Mouse (Mus musculus) small intestine, adult 2 months (tissue): Measurements from ENCODE around the gene Srgn. TPM values are rescaled to one million over a fixed set of nuclear protein-coding genes. Genes with fewer than 3 reads are reported as not detected.

ENCODE experiments used
- H3K27ac ChIP-seq: fragments of 200-500 bp; 2 replicates; pipeline ENCODE4 v1.5.1; 2012; ENCODE audit warnings: low read depth, low read length, control low read depth, inconsistent platforms; ENCODE audit not compliant: insufficient read depth
- H3K27me3 ChIP-seq: fragments of 200-500 bp; 2 replicates; pipeline ENCODE4 v1.6.1; 2012; ENCODE audit warnings: mild to moderate bottlenecking, moderate library complexity, low read length, inconsistent platforms; ENCODE audit not compliant: control insufficient read depth, insufficient read depth
- H3K36me3 ChIP-seq: fragments of 200-500 bp; 2 replicates; pipeline ENCODE4 v1.6.1; 2012; ENCODE audit warnings: mild to moderate bottlenecking, low read length, control low read depth, inconsistent platforms; ENCODE audit not compliant: control insufficient read depth, insufficient read depth
- H3K4me1 ChIP-seq: fragments of 200-500 bp; 2 replicates; pipeline ENCODE4 v1.6.1; 2012; ENCODE audit warnings: low read length, inconsistent platforms, mixed read lengths; ENCODE audit not compliant: control insufficient read depth, insufficient read depth, insufficient read length
- H3K4me3 ChIP-seq: fragments of 200-500 bp; 2 replicates; pipeline ENCODE4 v1.5.1; 2012; ENCODE audit warnings: low read depth, mild to moderate bottlenecking, control low read depth, inconsistent platforms, low read length, moderate library complexity
- CTCF ChIP-seq: fragments of 200-500 bp; IDR thresholded peaks from 2 replicates; pipeline ENCODE4 v1.5.1; 2012; ENCODE audit warnings: low read depth, mild to moderate bottlenecking, control low read depth, inconsistent platforms, low read length, moderate library complexity, mixed read lengths; ENCODE audit not compliant: insufficient replicate concordance, insufficient read length; ENCODE audit errors: extremely low read depth
- POLR2A ChIP-seq: fragments of 200-500 bp; IDR thresholded peaks from 2 replicates; pipeline ENCODE4 v1.6.1; 2012; ENCODE audit warnings: low read depth, mild to moderate bottlenecking, control low read depth, inconsistent platforms, low read length, moderate library complexity
- WGBS: fragments of 180-500 bp; shearing (Covaris S2); methylation state at CpG from one replicate; pipeline ENCODE4 v1.1.7; 2018; 5-methylcytosine and 5-hydroxymethylcytosine counted together
- polyA plus RNA-seq: library from polyadenylated mRNA; depleted of rRNA; stranded (reverse); fragments of >200 nt; gene quantifications from 2 replicates; pipeline ENCODE4 v1.2.3, GENCODE M21; 2012

Gene Srgn
- polyA plus RNA-seq, 1 experiment: 8.2 TPM

GRCm38 (mm10) chr10:62542507-62542906 lies 15.3 kb upstream of the Srgn start:
- Histone ChIP-seq H3K4me3 (no peak overlapping the region), H3K27ac (0 out of 2 replicates have a peak overlapping the region, but pooled peaks have one; percentile 24), H3K36me3 (no peaks in the 10 kb centered on the region), H3K27me3 (no peaks in the 10 kb centered on the region), H3K4me1 (no peaks in the 10 kb centered on the region)
- TF ChIP-seq POLR2A (no peak), CTCF (no peak)
- 88% methylated on average over 12 of the region's 12 CpGs for WGBS

GRCm38 (mm10) chr10:62541499-62541898 lies 14.2 kb upstream of the Srgn start:
- Histone ChIP-seq H3K4me3 (no peak overlapping the region), H3K27ac (no peak overlapping the region), H3K36me3 (no peaks in the 10 kb centered on the region), H3K4me1 (no peaks in the 10 kb centered on the region), H3K27me3 (no peaks in the 10 kb centered on the region)
- 87% methylated on average over 12 of the region's 12 CpGs for WGBS
- TF ChIP-seq CTCF (no peak), POLR2A (no peak)

- TF ChIP-seq POLR2A (no peak), CTCF (no peak)
- H3K4me3 ChIP-seq: no peak overlapping the region
- no peaks in the 10 kb centered on the region for H3K36me3 ChIP-seq
- H3K27me3 ChIP-seq: no peaks in the 10 kb centered on the region
- WGBS: 55% methylated on average over 3 of the region's 3 CpGs
- H3K27ac ChIP-seq: no peak overlapping the region
- H3K4me1 ChIP-seq: no peaks in the 10 kb centered on the region
These were observed 13.5 kb upstream of the Srgn start for GRCm38 (mm10) chr10:62540800-62541199.

- no peaks in the 10 kb centered on the region for H3K36me3 ChIP-seq
- peaks cover 3% of the 10 kb centered on the region; the same call in 1 of the 2 replicates for H3K4me1 ChIP-seq
- H3K4me3 ChIP-seq: no peak overlapping the region
- TF ChIP-seq POLR2A (no peak), CTCF (no peak)
- no peak overlapping the region for H3K27ac ChIP-seq
- 73% methylated on average over 7 of the region's 7 CpGs for WGBS
- no peaks in the 10 kb centered on the region for H3K27me3 ChIP-seq
These were observed 7.3 kb upstream of the Srgn start for GRCm38 (mm10) chr10:62534509-62534908.

GRCm38 (mm10) chr10:62532832-62533231 lies 5.6 kb upstream of the Srgn start:
- WGBS: 10% methylated on average over 2 of the region's 2 CpGs
- TF ChIP-seq CTCF: no peak
- TF ChIP-seq POLR2A: no peak
- Histone ChIP-seq H3K4me3 (no peak overlapping the region), H3K27ac (no peak overlapping the region), H3K27me3 (no peaks in the 10 kb centered on the region), H3K4me1 (peaks cover 5% of the 10 kb centered on the region; the same call in 1 of the 2 replicates), H3K36me3 (no peaks in the 10 kb centered on the region)

GRCm38 (mm10) chr10:62530183-62530582 lies 2.9 kb upstream of the Srgn start:
- TF ChIP-seq POLR2A: no peak
- TF ChIP-seq CTCF: no peak
- peaks cover 7% of the 10 kb centered on the region; the same call in 1 of the 2 replicates for H3K4me1 ChIP-seq
- 59% methylated on average over 9 of the region's 9 CpGs for WGBS
- no peak overlapping the region for H3K4me3 ChIP-seq
- H3K36me3 ChIP-seq: no peaks in the 10 kb centered on the region
- H3K27me3 ChIP-seq: no peaks in the 10 kb centered on the region
- H3K27ac ChIP-seq: no peak overlapping the region

GRCm38 (mm10) chr10:62522346-62522950 lies 4.8 kb downstream of the Srgn start:
- Histone ChIP-seq H3K36me3 (no peaks in the 10 kb centered on the region), H3K27me3 (no peaks in the 10 kb centered on the region), H3K27ac (peak overlapping the region; percentile 61; the same call in 1 of the 2 replicates), H3K4me3 (no peak overlapping the region), H3K4me1 (peaks cover 20% of the 10 kb centered on the region)
- 50% methylated on average over 7 of the region's 7 CpGs for WGBS
- no peak for TF ChIP-seq CTCF
- TF ChIP-seq POLR2A: no peak
